Mouse (Mus musculus) CH12.LX (cell line): ENCODE results near the gene Zfp950. TPM values are rescaled to one million over a fixed set of nuclear protein-coding genes. Genes with fewer than 3 reads are reported as not detected.

ENCODE experiments used
- DNase-seq: peaks from one replicate; pipeline ENCODE4 v3.0.0-alpha.2; 2013; ENCODE audit errors: extremely low read depth
- H3K27ac ChIP-seq: 2 replicates; pipeline ENCODE4 v1.5.1; 2012; ENCODE audit warnings: low read depth, mild to moderate bottlenecking, control low read depth, moderate library complexity; ENCODE audit not compliant: insufficient read depth
- H3K27me3 ChIP-seq: replicated peaks from 2 replicates; pipeline ENCODE3; 2012; ENCODE audit warnings: inconsistent platforms
- H3K36me3 ChIP-seq, 2 experiments: replicated peaks in 1 of 2; 2 replicates each; pipeline versions ENCODE3 to v1.6.1; 2012; ENCODE audit warnings: inconsistent platforms in 1 of 2, low read length in 1 of 2, mild to moderate bottlenecking in 1 of 2, mixed read lengths in 1 of 2, moderate library complexity in 1 of 2; ENCODE audit not compliant: control insufficient read depth in 1 of 2, insufficient read depth in 1 of 2
- H3K4me1 ChIP-seq, 2 experiments: 2 replicates each; pipeline ENCODE4 v1.6.1; 2012; ENCODE audit warnings: inconsistent platforms in 1 of 2, moderate library complexity in 1 of 2; ENCODE audit not compliant: insufficient read depth in 2 of 2, control insufficient read depth in 1 of 2
- H3K4me2 ChIP-seq: 2 replicates; pipeline ENCODE4 v1.6.1; 2012; ENCODE audit warnings: low read depth, mild to moderate bottlenecking, control low read depth; ENCODE audit not compliant: poor library complexity, insufficient read depth, severe bottlenecking
- H3K4me3 ChIP-seq, 3 experiments: fragments of 150-350 bp in 1 of 3; sonication (generic) in 1 of 3; replicated peaks in 1 of 3; 2 replicates each; pipeline versions ENCODE3 to v1.5.1; 2011 to 2012; ENCODE audit warnings: low read depth in 2 of 3, low read length in 2 of 3, mild to moderate bottlenecking in 2 of 3, moderate library complexity in 2 of 3, control low read depth in 1 of 3, improper control_type of control experiment in 1 of 3, inconsistent platforms in 1 of 3, mixed read lengths in 1 of 3; ENCODE audit not compliant: poor library complexity in 1 of 3
- H3K79me2 ChIP-seq: replicated peaks from 2 replicates; pipeline ENCODE4 v1.6.1; 2012; ENCODE audit warnings: mild to moderate bottlenecking, moderate library complexity; ENCODE audit not compliant: control insufficient read depth, poor library complexity, insufficient read depth, severe bottlenecking; ENCODE audit errors: extremely low read depth
- H3K9ac ChIP-seq: 2 replicates; pipeline ENCODE4 v1.6.1; 2012; ENCODE audit warnings: low read depth, mild to moderate bottlenecking, control low read depth, moderate library complexity; ENCODE audit not compliant: insufficient read depth
- H3K9me3 ChIP-seq: replicated peaks from 2 replicates; pipeline ENCODE3; 2012; ENCODE audit warnings: low read length, inconsistent platforms, mixed read lengths
- BHLHE40 ChIP-seq: IDR thresholded peaks from 2 replicates; pipeline ENCODE4 v1.6.1; 2011; ENCODE audit warnings: mild to moderate bottlenecking, low read depth, low read length, improper control_type of control experiment
- CHD1 ChIP-seq: IDR thresholded peaks from 2 replicates; pipeline ENCODE4 v1.6.1; 2012; ENCODE audit warnings: low read depth, low read length, improper control_type of control experiment, inconsistent platforms
- E2F4 ChIP-seq: IDR thresholded peaks from 2 replicates; pipeline ENCODE4 v1.6.1; 2011; ENCODE audit warnings: low read depth, low read length, improper control_type of control experiment; ENCODE audit not compliant: insufficient replicate concordance
- ELF1 ChIP-seq: IDR thresholded peaks from 2 replicates; pipeline ENCODE4 v1.6.1; 2014; ENCODE audit warnings: low read depth, mild to moderate bottlenecking, inconsistent platforms, low read length, improper control_type of control experiment
- EP300 ChIP-seq: IDR thresholded peaks from 2 replicates; pipeline ENCODE4 v1.6.1; 2011; ENCODE audit warnings: low read length, improper control_type of control experiment
- ETS1 ChIP-seq: conservative IDR thresholded peaks from 2 replicates; pipeline ENCODE4 v1.6.1; 2012; ENCODE audit warnings: low read depth, mild to moderate bottlenecking, inconsistent platforms, low read length, improper control_type of control experiment, moderate library complexity
- GABPA ChIP-seq: IDR thresholded peaks from 2 replicates; pipeline ENCODE4 v1.6.1; 2012; ENCODE audit warnings: low read depth, low read length, improper control_type of control experiment, inconsistent platforms; ENCODE audit not compliant: insufficient replicate concordance
- HCFC1 ChIP-seq: IDR thresholded peaks from 2 replicates; pipeline ENCODE4 v1.6.1; 2012; ENCODE audit warnings: low read depth, mild to moderate bottlenecking, inconsistent platforms, low read length, improper control_type of control experiment
- IRF4 ChIP-seq: IDR thresholded peaks from 2 replicates; pipeline ENCODE4 v1.6.1; 2014; ENCODE audit warnings: low read depth, mild to moderate bottlenecking, inconsistent platforms, low read length, improper control_type of control experiment
- JUN ChIP-seq: IDR thresholded peaks from 2 replicates; pipeline ENCODE4 v1.6.1; 2011; ENCODE audit warnings: low read depth, mild to moderate bottlenecking, low read length, improper control_type of control experiment, moderate library complexity; ENCODE audit not compliant: insufficient read depth
- JUND ChIP-seq: conservative IDR thresholded peaks from 2 replicates; pipeline ENCODE4 v1.6.1; 2011; ENCODE audit warnings: low read depth, low read length, improper control_type of control experiment
- KAT2A ChIP-seq: IDR thresholded peaks from 2 replicates; pipeline ENCODE4 v1.6.1; 2012; ENCODE audit warnings: low read length, improper control_type of control experiment, inconsistent platforms; ENCODE audit not compliant: insufficient replicate concordance
- MAFK ChIP-seq: IDR thresholded peaks from 2 replicates; pipeline ENCODE4 v1.6.1; 2011; ENCODE audit warnings: low read length, improper control_type of control experiment; ENCODE audit not compliant: insufficient replicate concordance
- MAX ChIP-seq: IDR thresholded peaks from 2 replicates; pipeline ENCODE4 v1.6.1; 2011; ENCODE audit warnings: low read length, improper control_type of control experiment
- MAZ ChIP-seq: IDR thresholded peaks from 2 replicates; pipeline ENCODE4 v1.6.1; 2012; ENCODE audit warnings: low read depth, mild to moderate bottlenecking, inconsistent platforms, low read length, improper control_type of control experiment, moderate library complexity
- MXI1 ChIP-seq: IDR thresholded peaks from 2 replicates; pipeline ENCODE4 v1.6.1; 2011; ENCODE audit warnings: mild to moderate bottlenecking, low read depth, low read length, improper control_type of control experiment
- NELFE ChIP-seq: IDR thresholded peaks from 2 replicates; pipeline ENCODE4 v1.6.1; 2011; ENCODE audit warnings: low read depth, low read length, improper control_type of control experiment
- NRF1 ChIP-seq: IDR thresholded peaks from 2 replicates; pipeline ENCODE4 v1.6.1; 2014; ENCODE audit warnings: low read depth, mild to moderate bottlenecking, inconsistent platforms, low read length, improper control_type of control experiment, moderate library complexity
- PAX5 ChIP-seq: IDR thresholded peaks from 2 replicates; pipeline ENCODE4 v1.6.1; 2012; ENCODE audit warnings: low read length, inconsistent platforms, mixed read lengths
- POLR2A ChIP-seq: IDR thresholded peaks from 2 replicates; pipeline ENCODE4 v1.6.1; 2011; ENCODE audit warnings: low read depth, mild to moderate bottlenecking, improper control_type of control experiment, low read length
- POLR2AphosphoS2 ChIP-seq: IDR thresholded peaks from 2 replicates; pipeline ENCODE4 v1.6.1; 2011; ENCODE audit warnings: low read depth, low read length, improper control_type of control experiment
- SMC3 ChIP-seq: IDR thresholded peaks from 2 replicates; pipeline ENCODE4 v1.6.1; 2011; ENCODE audit warnings: low read depth, low read length, improper control_type of control experiment
- TBP ChIP-seq: conservative IDR thresholded peaks from 2 replicates; pipeline ENCODE4 v1.6.1; 2011; ENCODE audit warnings: low read depth, low read length, improper control_type of control experiment
- TCF12 ChIP-seq: IDR thresholded peaks from 2 replicates; pipeline ENCODE4 v1.6.1; 2014; ENCODE audit warnings: low read depth, mild to moderate bottlenecking, inconsistent platforms, low read length, improper control_type of control experiment
- UBTF ChIP-seq: IDR thresholded peaks from 2 replicates; pipeline ENCODE4 v1.6.1; 2012; ENCODE audit warnings: low read depth, mild to moderate bottlenecking, inconsistent platforms, low read length, improper control_type of control experiment, moderate library complexity
- USF1 ChIP-seq: IDR thresholded peaks from 2 replicates; pipeline ENCODE4 v1.6.1; 2014; ENCODE audit warnings: low read depth, mild to moderate bottlenecking, inconsistent platforms, low read length, improper control_type of control experiment
- ZC3H11A ChIP-seq: IDR thresholded peaks from 2 replicates; pipeline ENCODE4 v1.6.1; 2012; ENCODE audit warnings: low read depth, mild to moderate bottlenecking, inconsistent platforms, low read length, improper control_type of control experiment
- ZMIZ1 ChIP-seq: IDR thresholded peaks from 2 replicates; pipeline ENCODE4 v1.6.1; 2012; ENCODE audit warnings: low read depth, mild to moderate bottlenecking, inconsistent platforms, low read length, improper control_type of control experiment
- dilution Hi-C: fragments of 300-500 bp; cut with MboI; formaldehyde crosslinking; loops from 2 replicates; pipeline ENCODE4 v1.14.3; 2020; ENCODE audit warnings: low sequenced_read_pairs; ENCODE audit not compliant: extremely low pct_unique_long_range_greater_than_20kb, extremely low pct_ligation_motif_present
- in situ Hi-C: fragments of 300-500 bp; cut with MboI; formaldehyde crosslinking; loops from 3 replicates; pipeline ENCODE4 v1.14.3; 2019; ENCODE audit warnings: low sequenced_read_pairs, low pct_ligation_motif_present, low pct_unique_long_range_greater_than_20kb, mixed read lengths
- polyA plus RNA-seq: library from polyadenylated mRNA; unstranded; fragments of >175 nt; gene quantifications from 2 replicates; pipeline ENCODE4 v1.2.1, GENCODE M21; 2012; ENCODE audit warnings: low read depth; ENCODE audit not compliant: insufficient read length
- total RNA-seq, 2 experiments: library from RNA; depleted of rRNA; stranded (reverse); fragments of 300-350 nt in 1 of 2; fragments of >200 nt in 1 of 2; gene quantifications; 2 replicates each; pipeline ENCODE4 v1.2.3; 2012 to 2014

Gene Zfp950
- total and polyA plus RNA-seq, 3 experiments = 6.1 to 11.1 (median 10.8) TPM

DNA sequence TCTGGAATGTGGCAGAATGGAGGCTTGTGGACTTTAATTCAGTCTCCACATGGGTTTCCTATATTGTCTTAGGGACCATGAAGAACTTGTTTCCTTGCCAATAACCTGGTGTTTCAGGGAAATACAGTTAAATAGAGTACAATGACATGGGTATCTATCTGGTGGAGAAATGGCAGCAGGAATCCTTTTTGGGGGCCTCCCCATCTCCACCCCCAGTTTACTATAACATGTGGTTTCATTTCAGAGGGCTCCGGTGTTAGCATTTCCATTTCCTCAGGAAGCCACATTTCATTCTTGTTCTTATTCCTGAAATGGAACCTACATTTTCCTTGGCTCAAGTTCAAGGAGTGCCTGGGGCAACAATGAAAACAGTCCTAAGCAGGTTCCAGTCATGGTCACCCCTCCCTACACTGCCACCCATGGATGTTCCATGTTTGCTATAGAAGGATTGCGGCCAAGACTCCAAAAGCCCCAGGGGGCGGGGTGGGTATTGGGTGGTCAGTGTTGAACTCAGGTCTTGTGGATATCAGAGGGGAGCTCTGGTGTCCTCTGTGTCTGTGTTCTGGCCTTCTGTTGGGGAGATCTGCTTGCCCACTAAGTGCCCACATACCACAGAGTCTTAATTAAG is 118.6 kb downstream of the Zfp950 start:
- Histone ChIP-seq H3K9ac (no peak overlapping the region), H3K4me3 (no peak overlapping the region), H3K36me3 (peaks cover 0 to 5% of the 10 kb centered on the region in 2 experiments), H3K27me3 (no peaks in the 10 kb centered on the region), H3K4me2 (no peak overlapping the region), H3K79me2 (no peaks in the 10 kb centered on the region), H3K27ac (no peak overlapping the region), H3K4me1 (peaks cover 0 to 15% of the 10 kb centered on the region in 2 experiments; a peak in 2 of 4 replicates), H3K9me3 (no peaks in the 10 kb centered on the region)
- dilution Hi-C loops (no loop called here), in situ Hi-C loops (no loop called here)
- TF ChIP-seq EP300 (no peak), GABPA (no peak), MAX (no peak), POLR2AphosphoS2 (no peak), MXI1 (no peak), JUN (no peak), ZMIZ1 (no peak), ETS1 (no peak), POLR2A (no peak), SMC3 (no peak), MAZ (no peak), MAFK (no peak), BHLHE40 (no peak), E2F4 (no peak), ELF1 (no peak), PAX5 (no peak), IRF4 (no peak), ZC3H11A (no peak)
- DNase-seq = no peak

DNA sequence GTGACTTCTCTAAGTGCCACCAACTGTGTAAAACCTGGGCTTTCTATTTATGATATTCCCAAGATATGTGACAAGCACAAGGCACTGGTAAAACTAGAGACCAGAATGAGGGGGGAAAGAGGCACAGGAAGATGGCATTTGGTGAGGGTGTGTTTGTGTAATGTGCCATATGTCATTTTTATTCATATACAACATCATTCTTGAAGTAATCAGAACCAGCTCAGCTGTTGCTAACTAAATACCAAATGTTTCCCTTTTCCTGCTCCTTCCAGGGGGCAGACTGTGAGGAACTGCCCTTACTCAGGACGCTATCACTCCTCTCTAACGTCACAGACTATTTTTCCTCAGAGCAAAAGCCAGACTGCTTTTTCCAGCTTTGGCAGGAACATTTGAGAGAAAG is 119.1 kb downstream of the Zfp950 start:
- no peak for DNase-seq
- Histone ChIP-seq H3K27me3 (no peaks in the 10 kb centered on the region), H3K79me2 (no peaks in the 10 kb centered on the region), H3K9me3 (no peaks in the 10 kb centered on the region), H3K36me3 (peaks cover 0 to 5% of the 10 kb centered on the region in 2 experiments), H3K27ac (no peak overlapping the region), H3K9ac (no peak overlapping the region), H3K4me2 (no peak overlapping the region), H3K4me3 (no peak overlapping the region), H3K4me1 (peaks cover 0 to 15% of the 10 kb centered on the region in 2 experiments; a peak in 2 of 4 replicates)
- dilution Hi-C loops (no loop called here), in situ Hi-C loops (no loop called here)
- no peak for TF ChIP-seq TCF12
- no peak for TF ChIP-seq JUN
- no peak for TF ChIP-seq EP300
- no peak for TF ChIP-seq GABPA
- no peak for TF ChIP-seq UBTF
- TF ChIP-seq MAX = no peak
- TF ChIP-seq NELFE = no peak
- TF ChIP-seq POLR2AphosphoS2 = no peak
- TF ChIP-seq ZC3H11A = no peak
- TF ChIP-seq TBP = no peak
- no peak for TF ChIP-seq CHD1
- TF ChIP-seq HCFC1 = no peak
- no peak for TF ChIP-seq JUND
- no peak for TF ChIP-seq KAT2A
- TF ChIP-seq ETS1 = no peak
- no peak for TF ChIP-seq USF1
- no peak for TF ChIP-seq NRF1
- TF ChIP-seq, all 38 proteins: peak for 0
